Mouse (Mus musculus): ENCODE results near the gene Rcl1. TPM values are rescaled to one million over a fixed set of nuclear protein-coding genes. Genes with fewer than 3 reads are reported as not detected.

Rcl1 gene
- 1.7 TPM for polyA plus RNA-seq (2014; fragmentation: Illumina TruSeq; extraction: RNeasy Lipid Tissue Mini Kit (QIAGEN cat#74804); ENCODE audit: low read depth, low replicate concordance)

DNA sequence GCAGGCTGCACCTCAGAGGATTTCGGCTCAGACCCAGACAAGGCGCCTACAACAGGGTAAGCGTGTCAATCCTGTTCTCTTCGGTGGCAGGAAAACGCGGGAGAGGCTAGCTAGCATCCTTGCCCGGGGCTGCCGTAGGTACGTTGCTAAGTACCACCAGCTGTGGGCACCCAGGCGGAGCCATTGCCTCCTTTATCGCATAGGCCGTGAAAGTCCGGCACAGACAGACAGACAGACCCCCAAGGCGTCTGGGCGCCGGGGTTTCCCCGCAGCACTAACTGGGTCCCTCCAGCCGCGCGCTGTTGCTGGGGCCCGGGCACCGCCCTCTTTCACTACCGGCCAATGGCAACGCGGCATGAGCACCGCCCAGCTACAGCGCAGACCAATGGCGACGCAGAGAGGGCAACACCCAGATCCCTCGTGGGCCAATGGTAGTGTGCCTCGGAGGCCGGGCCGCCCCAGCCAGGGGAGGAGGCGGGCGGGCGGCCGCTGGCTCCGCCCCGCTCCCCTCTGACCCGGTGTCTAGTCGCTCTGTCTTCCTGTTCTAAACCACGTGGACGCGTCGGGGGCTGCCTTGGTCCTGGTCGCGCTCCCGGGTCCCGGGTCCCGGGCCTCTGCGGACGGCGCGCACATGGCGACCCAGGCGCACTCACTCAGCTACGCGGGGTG lies at the start of gene Rcl1:
Rcl1 (plus strand) TSS at position 502 of the 669 bp plus-strand sequence.

Other genes with a start within 250 kb of the Rcl1 start
- 99.1 TPM for gene Plpp6, start 137.4 kb upstream of the Rcl1 start, polyA plus RNA-seq (2014; fragmentation: Illumina TruSeq; extraction: RNeasy Lipid Tissue Mini Kit (QIAGEN cat#74804); ENCODE audit: low read depth, low replicate concordance)
- 1.8 TPM for gene 4430402I18Rik, start 133.6 kb upstream of the Rcl1 start, polyA plus RNA-seq (2014; fragmentation: Illumina TruSeq; extraction: RNeasy Lipid Tissue Mini Kit (QIAGEN cat#74804); ENCODE audit: low read depth, low replicate concordance)
- 79.3 TPM for gene Cdc37l1, start 111.0 kb upstream of the Rcl1 start, polyA plus RNA-seq (2014; fragmentation: Illumina TruSeq; extraction: RNeasy Lipid Tissue Mini Kit (QIAGEN cat#74804); ENCODE audit: low read depth, low replicate concordance)
- 375 TPM for gene Ak3, start 53.4 kb upstream of the Rcl1 start, polyA plus RNA-seq (2014; fragmentation: Illumina TruSeq; extraction: RNeasy Lipid Tissue Mini Kit (QIAGEN cat#74804); ENCODE audit: low read depth, low replicate concordance)
- gene Jak2, start 150.5 kb downstream of the Rcl1 start, polyA plus RNA-seq (2014; fragmentation: Illumina TruSeq; extraction: RNeasy Lipid Tissue Mini Kit (QIAGEN cat#74804); ENCODE audit: low read depth, low replicate concordance): 127 TPM
- gene Insl6, start 224.0 kb downstream of the Rcl1 start, polyA plus RNA-seq (2014; fragmentation: Illumina TruSeq; extraction: RNeasy Lipid Tissue Mini Kit (QIAGEN cat#74804); ENCODE audit: low read depth, low replicate concordance): 6.9 TPM
- gene Rln1, start 233.3 kb downstream of the Rcl1 start, polyA plus RNA-seq (2014; fragmentation: Illumina TruSeq; extraction: RNeasy Lipid Tissue Mini Kit (QIAGEN cat#74804); ENCODE audit: low read depth, low replicate concordance): not detected